17 mouse cellular contexts compared by ENCODE assay signal in the genomic region with DNA sequence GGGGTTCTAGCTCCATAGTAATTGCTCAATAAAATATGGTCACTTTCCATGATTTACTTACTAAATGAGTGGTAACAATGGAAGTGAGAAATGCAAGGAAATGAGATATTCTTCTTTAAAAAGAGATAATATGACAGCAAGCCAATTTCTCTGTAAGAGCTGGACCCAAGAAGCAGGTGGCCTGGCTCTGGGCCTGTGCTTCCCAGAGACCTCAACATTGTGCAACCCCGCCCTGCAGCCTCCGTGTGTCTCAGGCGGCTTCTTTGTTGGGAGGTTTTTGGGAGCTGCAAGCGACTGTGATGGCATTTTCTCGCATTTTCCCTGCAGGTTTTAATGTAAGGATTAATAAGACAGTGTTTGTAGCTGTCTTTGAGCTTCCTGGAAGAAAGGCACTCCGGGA. TPM values are rescaled to one million over a fixed set of nuclear protein-coding genes. Genes with fewer than 3 reads are reported as not detected.
A peak's percentile ranks its signal among the peaks of the same experiment; 100 is the strongest.
DNase-seq lines count a peak whose midpoint lies in the region; ATAC-seq and TF ChIP-seq lines count a peak whose summit lies in the region.
"Had no signal": no experiment of that assay in that cellular context is flagged by ENCODE, and none has a peak within 500 bp of the region (broad histone marks: within the 10 kb centered on the region; RNA-seq: fewer than 3 reads in every experiment).

No protein-coding gene starts in this region.

- no peaks in the 10 kb centered on the region for H3K9me3 ChIP-seq in forebrain, embryonic 15.5 days
- H3K9me3 ChIP-seq in forebrain, embryonic 13.5 days (replicated peaks) = no peaks in the 10 kb centered on the region
- no peaks in the 10 kb centered on the region for H3K9me3 ChIP-seq in liver, embryonic 11.5 days (ENCODE audit: control insufficient read depth, low read length)
- H3K9me3 ChIP-seq: embryonic facial prominence, embryonic 13.5 days; forebrain, embryonic 12.5 days; heart, embryonic 12.5 days; hindbrain, embryonic 10.5 days; intestine, embryonic 15.5 days had no signal

- no peak for ATAC-seq in forebrain, embryonic 15.5 days (replicated peaks)
- ATAC-seq in forebrain, embryonic 13.5 days = no peak
- no peak for ATAC-seq in liver, embryonic 11.5 days (replicated peaks; ENCODE audit: low FRiP score)
- ATAC-seq in megakaryocyte progenitor cell, adult 5-6 weeks (replicated peaks; ENCODE audit: poor library complexity) = peak; percentile 65; the same call in 1 of the 2 replicates
- no peak for ATAC-seq in frontal cortex, adult (ENCODE audit: low TSS enrichment)
- ATAC-seq: intestine, embryonic 15.5 days had no signal

- no peak overlapping the region for H3K9ac ChIP-seq in forebrain, embryonic 15.5 days (replicated peaks)
- no peak overlapping the region for H3K9ac ChIP-seq in forebrain, embryonic 13.5 days
- no peak overlapping the region for H3K9ac ChIP-seq in liver, adult 2 months (ENCODE audit: low read depth, low read length)
- no peak overlapping the region for H3K9ac ChIP-seq in liver, embryonic 11.5 days (ENCODE audit: low read depth, low read length)
- H3K9ac ChIP-seq: embryonic facial prominence, embryonic 13.5 days; forebrain, embryonic 12.5 days; heart, embryonic 12.5 days; hindbrain, embryonic 14.5 days; intestine, embryonic 15.5 days had no signal

- no peak overlapping the region for H3K4me3 ChIP-seq in forebrain, embryonic 15.5 days
- H3K4me3 ChIP-seq in forebrain, embryonic 13.5 days = no peak overlapping the region
- H3K4me3 ChIP-seq in liver, adult 2 months (ENCODE audit: insufficient read depth, low read depth, low read length) = no peak overlapping the region
- H3K4me3 ChIP-seq in liver, embryonic 11.5 days (ENCODE audit: low read depth, low read length) = no peak overlapping the region
- H3K4me3 ChIP-seq: embryonic facial prominence, embryonic 13.5 days; forebrain, embryonic 12.5 days; heart, embryonic 12.5 days; hindbrain, embryonic 10.5 days; intestine, embryonic 15.5 days had no signal

- TF ChIP-seq CTCF in liver, adult 2 months (IDR thresholded peaks at IDR 0.05; ENCODE audit: low read depth, low read length) = no peak

- no peak overlapping the region for H3K4me2 ChIP-seq in forebrain, embryonic 15.5 days (replicated peaks)
- no peak overlapping the region for H3K4me2 ChIP-seq in forebrain, embryonic 13.5 days
- no peak overlapping the region for H3K4me2 ChIP-seq in liver, embryonic 11.5 days
- H3K4me2 ChIP-seq: embryonic facial prominence, embryonic 13.5 days; forebrain, embryonic 12.5 days; heart, embryonic 12.5 days; hindbrain, embryonic 14.5 days; intestine, embryonic 15.5 days had no signal

- H3K79me2 ChIP-seq in liver, adult 2 months (ENCODE audit: control insufficient read depth, insufficient read depth, low read length) = no peaks in the 10 kb centered on the region

- peak; percentile 72 for DNase-seq in liver, adult 2 months (ENCODE audit: extremely low read depth, low read depth, low spot score)
- no peak for DNase-seq in liver, embryonic 11.5 days (ENCODE audit: low spot score)
- DNase-seq: adrenal gland, adult 8-10 months; adrenal gland, postnatal 36 days; cerebellum, adult 11-12 months; cerebellum, adult 9-10 months; gastrocnemius, postnatal 14 days had no signal

- peaks cover 17% of the 10 kb centered on the region; the same call in 1 of the 2 replicates for H3K4me1 ChIP-seq in forebrain, embryonic 15.5 days
- peaks cover 9% of the 10 kb centered on the region for H3K4me1 ChIP-seq in forebrain, embryonic 13.5 days
- peaks cover 24% of the 10 kb centered on the region for H3K4me1 ChIP-seq in liver, adult 2 months (ENCODE audit: control insufficient read depth, insufficient read depth, low read length)
- no peaks in the 10 kb centered on the region for H3K4me1 ChIP-seq in liver, embryonic 11.5 days (replicated peaks; ENCODE audit: control insufficient read depth, insufficient read depth, low read length)

- TF ChIP-seq POLR2A in liver, adult 2 months (IDR thresholded peaks at IDR 0.05; ENCODE audit: extremely low read depth, insufficient read depth, low read length) = no peak

- WGBS in forebrain, embryonic 15.5 days = 42% methylated on average over 6 of the region's 6 CpGs
- 57% methylated on average over 6 of the region's 6 CpGs for WGBS in forebrain, embryonic 13.5 days
- 37% methylated on average over 6 of the region's 6 CpGs for WGBS in liver, adult 2 months
- 82% methylated on average over 6 of the region's 6 CpGs for WGBS in liver, embryonic 11.5 days

- H3K36me3 ChIP-seq in forebrain, embryonic 15.5 days = no peaks in the 10 kb centered on the region
- H3K36me3 ChIP-seq in forebrain, embryonic 13.5 days (ENCODE audit: poor library complexity, severe bottlenecking) = no peaks in the 10 kb centered on the region; the same call in 1 of the 2 replicates
- H3K36me3 ChIP-seq in liver, adult 2 months (ENCODE audit: control insufficient read depth, insufficient read depth, low read length) = no peaks in the 10 kb centered on the region
- H3K36me3 ChIP-seq in liver, embryonic 11.5 days (ENCODE audit: control insufficient read depth, insufficient read depth, low read length) = no peaks in the 10 kb centered on the region
- H3K36me3 ChIP-seq: embryonic facial prominence, embryonic 13.5 days; forebrain, embryonic 12.5 days; heart, embryonic 12.5 days; intestine, embryonic 15.5 days had no signal

- H3K27ac ChIP-seq in forebrain, embryonic 15.5 days (replicated peaks) = peak overlapping the region; percentile 13; the same call in 1 of the 2 replicates
- H3K27ac ChIP-seq in forebrain, embryonic 13.5 days = no peak overlapping the region
- no peak overlapping the region for H3K27ac ChIP-seq in liver, adult 2 months (replicated peaks; ENCODE audit: insufficient read depth, low read depth, low read length)
- H3K27ac ChIP-seq in liver, embryonic 11.5 days (ENCODE audit: low read depth, low read length) = no peak overlapping the region
- H3K27ac ChIP-seq: embryonic facial prominence, embryonic 13.5 days; forebrain, embryonic 12.5 days; hindbrain, embryonic 10.5 days; hindbrain, embryonic 14.5 days; intestine, embryonic 15.5 days had no signal

- H3K27me3 ChIP-seq in forebrain, embryonic 15.5 days = no peaks in the 10 kb centered on the region
- no peaks in the 10 kb centered on the region for H3K27me3 ChIP-seq in forebrain, embryonic 13.5 days
- no peaks in the 10 kb centered on the region for H3K27me3 ChIP-seq in liver, adult 2 months (ENCODE audit: control insufficient read depth, insufficient read depth, low read length)
- H3K27me3 ChIP-seq in liver, embryonic 11.5 days (replicated peaks; ENCODE audit: control insufficient read depth, insufficient read depth, low read length) = no peaks in the 10 kb centered on the region
- H3K27me3 ChIP-seq: embryonic facial prominence, embryonic 13.5 days; forebrain, embryonic 12.5 days; heart, embryonic 12.5 days; intestine, embryonic 15.5 days had no signal

RNA-seq across cellular contexts. Expression of gene Nrp2, which starts 29.0 kb away (rescaled TPM):
- 30.8 and 34.7 TPM in 2 replicates for polyA plus RNA-seq in forebrain, embryonic 15.5 days (2015; fragmentation: Nextera tagmentation; extraction: Ambion mirVana)
- 19.5 and 28.3 TPM in 2 replicates for polyA plus RNA-seq in forebrain, embryonic 13.5 days (2015; fragmentation: Nextera tagmentation; extraction: Ambion mirVana)
- total RNA-seq in liver, adult 2 months (2014; rRNA removed) = 8.3 and 11.4 TPM in 2 replicates
- polyA plus RNA-seq in liver, adult 2 months (2012; rRNA removed) = 3.2 and 3.3 TPM in 2 replicates
- polyA plus RNA-seq in liver, embryonic 11.5 days (2014; fragmentation: Nextera tagmentation; extraction: Ambion mirVana) = 5.2 and 6.2 TPM in 2 replicates
- total RNA-seq in megakaryocyte progenitor cell, adult 5-6 weeks (2015) = 1.5 and 2.3 TPM in 2 replicates
- 2.0 and 2.9 TPM in 2 replicates for total RNA-seq in megakaryocyte progenitor cell, adult 5-6 weeks (2017)
